Mouse (Mus musculus) B cell, adult 2 months (primary cell): Measurements from ENCODE around the gene Apol9a.

Source experiments
- DNase-seq, 2 experiments: peaks; one replicate each; pipeline ENCODE4 v3.0.0; 2022

Gene Apol9a

GRCm38 (mm10) chr15:77370588-77370987 is 40.3 kb downstream of the Apol9a start:
- no peak for DNase-seq

GRCm38 (mm10) chr15:77369981-77370380 is 41.0 kb downstream of the Apol9a start:
- DNase-seq: no peak

- no peak for DNase-seq
These were observed 42.1 kb downstream of the Apol9a start for GRCm38 (mm10) chr15:77368818-77369320.

- peak; percentile 80 to 83 for DNase-seq
These were observed 42.8 kb downstream of the Apol9a start for GRCm38 (mm10) chr15:77368148-77368547.

- no peak for DNase-seq
These were observed 43.4 kb downstream of the Apol9a start for GRCm38 (mm10) chr15:77367504-77367903.

GRCm38 (mm10) chr15:77366706-77367484 is 44.0 kb downstream of the Apol9a start:
- DNase-seq: peak; percentile 51 to 52

GRCm38 (mm10) chr15:77365700-77366570 is 45.0 kb downstream of the Apol9a start:
- no peak for DNase-seq

- DNase-seq: no peak
These were observed 46.9 kb downstream of the Apol9a start for GRCm38 (mm10) chr15:77364026-77364425.

GRCm38 (mm10) chr15:77363578-77363977 is 47.4 kb downstream of the Apol9a start:
- DNase-seq: no peak

GRCm38 (mm10) chr15:77362952-77363351 is 48.0 kb downstream of the Apol9a start:
- DNase-seq: no peak

- no peak for DNase-seq
These were observed 51.0 kb downstream of the Apol9a start for GRCm38 (mm10) chr15:77359905-77360304.

- DNase-seq: no peak
These were observed 51.4 kb downstream of the Apol9a start for GRCm38 (mm10) chr15:77359486-77359885.

GRCm38 (mm10) chr15:77359084-77359483 is 51.9 kb downstream of the Apol9a start:
- no peak for DNase-seq

GRCm38 (mm10) chr15:77358320-77359040 is 52.5 kb downstream of the Apol9a start:
- peak; percentile 62 to 65 for DNase-seq

GRCm38 (mm10) chr15:77356248-77356810 is 54.6 kb downstream of the Apol9a start:
- no peak for DNase-seq

- no peak for DNase-seq
These were observed 55.9 kb downstream of the Apol9a start for GRCm38 (mm10) chr15:77354848-77355551.

- no peak for DNase-seq
These were observed 56.5 kb downstream of the Apol9a start for GRCm38 (mm10) chr15:77354496-77354847.
